Mouse (Mus musculus) erythroblast, adult 5-6 weeks (primary cell): ENCODE results near the gene Sorbs1. TPM values are rescaled to one million over a fixed set of nuclear protein-coding genes. Genes with fewer than 3 reads are reported as not detected.

Source experiments
- ATAC-seq: replicated peaks from 2 replicates; pipeline ENCODE4 v1.8.0; 2016; ENCODE audit warnings: moderate number of reproducible peaks, mild to moderate bottlenecking, moderate TSS enrichment, inconsistent platforms; ENCODE audit not compliant: poor library complexity, low FRiP score, severe bottlenecking
- total RNA-seq, 2 experiments: library from RNA; stranded (forward) in 1 of 2; stranded (reverse) in 1 of 2; fragments of 150-400 nt in 1 of 2; fragments of 200-764, 138-1000 nt in 1 of 2; gene quantifications; 2 replicates each; pipeline versions ENCODE4 v1.2.3 to v1.2.4; 2015 to 2017; ENCODE audit warnings: low replicate concordance in 2 of 2

Gene Sorbs1
- total RNA-seq, 2 experiments from 2014 or later, result 41.5 to 46.2 TPM

DNA sequence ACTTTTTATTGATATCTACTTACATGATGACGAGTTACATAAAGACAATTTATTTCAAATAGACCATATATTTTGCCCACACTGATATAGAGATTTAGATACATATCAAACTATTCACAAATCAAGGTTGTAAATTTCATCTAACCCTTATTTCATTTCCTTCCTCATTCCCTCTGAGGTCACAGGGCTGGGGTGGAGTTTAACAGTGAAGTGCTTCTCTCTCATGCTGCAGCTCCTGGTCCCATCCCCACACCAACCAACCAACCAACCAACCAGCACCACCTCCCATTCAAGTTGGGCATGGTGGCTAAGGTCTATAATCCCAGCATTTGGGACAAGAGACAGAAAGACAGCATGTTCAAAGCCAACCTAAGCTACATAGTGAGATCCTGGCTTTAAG lies 97.9 kb downstream of the Sorbs1 start:
- no peak for ATAC-seq

DNA sequence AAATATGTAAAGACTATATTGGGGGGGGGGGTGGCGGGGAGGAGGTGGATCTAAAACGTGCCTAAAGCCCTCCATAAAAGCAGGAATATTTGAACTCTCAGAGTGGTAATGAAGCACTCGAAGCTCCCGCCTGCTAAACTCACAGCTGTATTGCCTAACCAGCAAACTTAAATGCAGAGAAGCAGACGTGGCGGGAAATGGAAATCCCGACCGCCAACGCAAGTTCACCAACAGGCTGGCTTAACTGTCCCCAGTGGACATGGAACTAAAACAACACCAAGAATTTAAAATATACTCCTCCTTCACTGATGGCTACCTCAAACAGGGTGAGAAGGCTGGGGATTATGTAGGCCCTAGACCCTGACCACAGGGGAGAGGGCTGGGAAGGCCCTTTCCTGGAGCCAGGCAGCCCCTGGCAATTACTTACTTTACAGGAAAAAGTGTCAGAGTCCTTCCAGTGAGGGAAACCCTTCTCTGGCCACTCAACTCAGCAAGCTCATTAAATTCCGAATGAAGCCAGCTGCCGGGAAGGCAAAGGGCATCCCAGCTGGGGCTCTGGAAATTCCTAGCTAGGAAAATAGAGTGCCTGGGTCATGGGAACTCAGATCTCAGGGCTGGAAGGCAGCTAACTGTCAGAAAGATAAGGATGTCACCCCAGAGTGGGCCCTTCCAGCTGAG lies 98.6 kb downstream of the Sorbs1 start:
- no peak for ATAC-seq

DNA sequence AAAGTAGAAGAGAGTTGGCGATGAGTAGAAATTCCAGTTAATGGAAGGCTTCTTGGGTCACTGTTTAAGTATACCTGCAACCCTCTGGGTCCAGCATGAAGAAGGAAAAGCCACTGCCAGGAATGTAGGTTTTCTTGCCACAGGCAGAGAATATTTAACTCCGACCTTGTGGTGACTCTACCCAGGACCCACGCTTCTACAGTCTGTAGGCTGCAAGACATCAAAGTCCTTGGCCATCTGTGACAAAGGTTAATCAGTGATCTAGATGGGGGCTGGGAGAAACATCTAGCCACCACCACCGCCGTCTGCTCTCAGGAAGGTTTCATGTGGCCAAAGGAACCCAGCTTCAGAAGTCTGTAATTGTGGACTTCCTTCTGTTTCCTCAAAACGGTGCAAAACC lies 99.2 kb downstream of the Sorbs1 start:
- ATAC-seq, result no peak

DNA sequence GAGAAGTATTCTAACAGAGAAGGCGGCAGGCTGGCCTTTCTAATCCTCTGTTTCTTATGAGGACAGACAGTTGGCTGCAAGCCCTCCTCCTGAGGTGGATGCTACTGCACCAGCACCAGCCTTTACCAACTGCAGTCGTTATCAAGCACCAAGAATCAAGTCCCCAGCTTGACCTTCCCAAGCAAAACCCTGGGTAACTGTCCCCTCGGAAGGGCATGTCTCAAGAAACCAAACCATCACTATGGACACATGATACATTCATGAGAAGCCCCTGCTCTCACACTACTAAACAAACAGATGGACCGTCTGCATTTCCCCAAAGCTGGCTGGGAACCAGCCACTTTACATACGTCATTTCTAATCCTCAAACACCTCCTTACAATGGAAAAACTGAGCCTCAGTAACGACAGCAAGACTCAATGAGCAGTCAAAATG lies 102.2 kb downstream of the Sorbs1 start:
- no peak for ATAC-seq

DNA sequence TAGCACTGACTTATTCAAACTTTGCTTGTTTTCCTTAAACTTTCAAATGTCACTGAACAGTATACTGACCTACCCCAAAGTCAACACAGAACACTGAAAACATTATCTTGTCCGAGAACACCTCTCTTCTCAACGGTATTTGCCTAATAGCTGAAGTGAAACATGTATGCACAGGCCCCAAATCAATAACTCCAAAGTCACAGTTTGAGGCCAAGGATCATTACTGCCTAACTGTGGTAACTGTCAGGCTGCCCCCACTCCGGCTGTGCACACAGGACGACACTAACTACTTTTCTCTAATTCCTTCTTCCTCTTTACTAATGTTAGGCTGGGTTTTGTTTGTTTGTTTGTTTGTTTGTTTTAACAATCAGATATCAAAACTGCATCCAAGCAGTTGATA lies 103.1 kb downstream of the Sorbs1 start:
- ATAC-seq, result no peak

DNA sequence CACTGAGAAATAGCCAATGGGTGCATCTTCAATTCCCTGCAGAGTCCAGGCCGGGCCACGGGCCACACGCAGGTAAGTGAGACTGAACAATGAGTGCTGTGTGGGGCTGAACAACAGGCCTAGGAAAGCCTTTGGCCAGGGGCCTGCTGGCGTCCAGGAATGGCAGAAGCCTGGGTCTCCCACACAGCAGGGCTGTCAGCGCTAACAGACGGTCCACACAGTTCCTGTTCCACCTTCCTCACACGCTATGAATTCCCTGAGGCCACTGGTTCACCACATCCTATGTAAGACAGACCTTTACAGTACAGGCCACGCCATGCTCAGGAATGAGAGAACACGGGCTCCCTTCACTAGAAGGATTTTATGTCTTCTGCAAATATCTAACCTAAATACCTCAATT lies 103.5 kb downstream of the Sorbs1 start:
- no peak for ATAC-seq

DNA sequence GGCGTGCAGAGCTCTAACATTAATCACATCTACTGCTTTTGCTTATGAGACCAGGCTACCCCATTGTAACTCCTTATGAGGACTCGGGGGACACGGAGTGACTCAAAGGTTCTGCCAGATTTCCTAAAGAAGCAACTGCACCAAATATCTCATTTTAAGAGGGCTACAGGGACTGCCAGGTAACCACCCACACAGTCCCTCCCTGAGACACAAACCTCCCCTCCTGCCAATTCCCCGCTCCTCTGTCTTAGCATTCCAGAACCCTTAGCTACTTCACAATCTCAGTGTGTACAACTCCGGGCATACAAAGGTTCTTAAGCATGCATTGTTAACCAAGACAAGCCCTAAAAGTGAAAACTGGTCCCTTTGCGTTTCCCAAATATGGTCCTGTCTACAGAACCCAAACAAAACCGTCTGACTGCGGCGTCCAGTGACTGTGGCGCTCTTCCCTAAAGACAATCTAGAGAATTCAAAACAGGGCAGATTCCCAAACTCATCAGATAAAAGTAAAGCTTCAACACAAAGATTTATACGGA lies 104.0 kb downstream of the Sorbs1 start:
- ATAC-seq, result no peak

DNA sequence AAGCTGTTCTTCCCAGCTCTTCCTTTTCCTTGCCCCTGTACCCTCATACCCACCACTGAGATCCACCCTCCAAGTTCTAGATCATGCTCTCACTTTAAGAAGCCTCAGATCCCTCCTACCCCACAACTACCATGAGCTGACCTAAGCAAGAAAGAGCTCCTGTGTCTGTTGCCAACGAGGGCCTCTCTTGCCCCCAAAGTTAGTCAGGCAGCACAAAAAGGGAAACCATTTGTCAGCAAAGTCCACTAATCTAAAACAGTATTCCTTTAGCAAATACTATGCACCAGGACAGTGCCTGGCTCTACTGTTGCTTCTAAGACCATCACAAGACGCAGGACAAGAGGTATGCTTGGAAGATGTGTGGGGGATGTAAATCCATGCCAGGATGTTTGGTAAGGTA lies 106.4 kb downstream of the Sorbs1 start:
- no peak for ATAC-seq

DNA sequence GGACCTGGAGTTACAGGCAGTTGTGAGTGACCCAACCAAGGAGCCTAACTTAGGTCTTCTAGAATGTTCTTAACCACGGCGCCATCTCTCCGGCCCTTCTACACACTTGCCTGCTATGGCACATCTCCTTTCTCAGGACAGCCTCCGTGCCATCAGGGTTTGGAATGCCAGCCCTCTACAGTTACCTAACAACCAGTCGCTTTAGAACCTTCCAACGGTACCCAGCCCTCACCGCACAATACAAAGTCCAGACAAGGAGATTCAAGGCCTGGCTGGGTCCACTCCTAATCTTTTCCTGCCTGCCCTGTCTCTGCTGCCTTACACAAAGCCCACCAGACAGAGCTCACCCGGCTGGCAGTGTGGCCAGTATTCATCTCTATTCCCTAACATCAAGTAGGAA lies 106.9 kb downstream of the Sorbs1 start:
- no peak for ATAC-seq

DNA sequence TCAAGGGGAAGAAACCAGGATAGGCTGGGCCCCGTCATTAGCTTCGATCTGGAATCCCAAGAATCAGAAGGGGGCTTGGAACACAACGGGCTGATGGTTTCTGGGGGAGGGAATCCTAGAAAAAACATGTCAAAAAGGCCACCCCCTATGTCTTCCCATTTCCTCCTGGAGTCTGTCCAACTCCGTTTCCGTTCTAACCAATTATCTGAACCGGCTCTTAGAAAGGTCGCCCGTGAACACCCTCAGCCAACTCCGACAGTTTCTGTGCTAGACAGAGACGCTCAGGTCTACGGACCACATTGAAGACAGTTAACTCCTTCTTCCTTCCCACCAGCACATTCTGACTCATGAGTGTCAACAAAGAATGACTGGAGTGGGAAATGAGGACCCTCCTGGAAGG lies 107.8 kb downstream of the Sorbs1 start:
- ATAC-seq, result no peak

DNA sequence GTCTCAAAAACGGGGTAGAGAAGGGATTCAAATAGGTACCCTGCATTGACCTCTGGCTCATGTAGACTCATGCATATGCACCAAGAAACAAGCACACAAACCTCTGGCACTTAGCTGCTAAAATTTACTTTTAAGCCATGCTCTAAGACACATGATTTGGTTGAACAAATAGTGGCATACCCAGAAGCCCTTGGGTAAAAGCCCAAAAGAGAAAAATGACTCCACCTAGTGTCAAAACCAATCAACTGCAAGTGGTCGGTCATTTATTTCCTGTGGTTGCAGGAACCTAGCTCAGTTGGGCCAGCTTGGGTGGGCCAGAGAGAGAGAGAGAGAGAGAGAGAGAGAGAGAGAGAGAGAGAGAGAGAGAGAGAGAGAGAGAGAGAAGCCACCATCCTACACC lies 109.0 kb downstream of the Sorbs1 start:
- no peak for ATAC-seq

DNA sequence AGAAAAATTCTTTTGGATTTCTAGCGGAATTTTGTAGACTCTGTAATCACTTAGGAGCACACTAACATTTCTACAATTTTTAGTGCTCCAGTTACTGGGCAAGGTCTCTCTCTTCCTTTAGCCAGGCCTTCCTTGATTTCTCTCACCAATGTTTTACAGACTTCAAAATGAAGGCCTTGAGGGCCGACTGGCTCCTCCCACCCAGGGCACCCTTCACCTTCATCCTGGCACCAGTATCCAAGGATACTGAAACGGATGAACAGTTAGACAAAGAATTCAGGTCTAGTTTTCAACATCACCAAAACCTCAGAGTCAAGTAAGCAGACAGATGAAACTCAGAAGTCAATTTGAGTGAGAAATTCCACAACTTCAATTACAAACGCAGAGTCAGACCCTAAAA lies 109.6 kb downstream of the Sorbs1 start:
- no peak for ATAC-seq

DNA sequence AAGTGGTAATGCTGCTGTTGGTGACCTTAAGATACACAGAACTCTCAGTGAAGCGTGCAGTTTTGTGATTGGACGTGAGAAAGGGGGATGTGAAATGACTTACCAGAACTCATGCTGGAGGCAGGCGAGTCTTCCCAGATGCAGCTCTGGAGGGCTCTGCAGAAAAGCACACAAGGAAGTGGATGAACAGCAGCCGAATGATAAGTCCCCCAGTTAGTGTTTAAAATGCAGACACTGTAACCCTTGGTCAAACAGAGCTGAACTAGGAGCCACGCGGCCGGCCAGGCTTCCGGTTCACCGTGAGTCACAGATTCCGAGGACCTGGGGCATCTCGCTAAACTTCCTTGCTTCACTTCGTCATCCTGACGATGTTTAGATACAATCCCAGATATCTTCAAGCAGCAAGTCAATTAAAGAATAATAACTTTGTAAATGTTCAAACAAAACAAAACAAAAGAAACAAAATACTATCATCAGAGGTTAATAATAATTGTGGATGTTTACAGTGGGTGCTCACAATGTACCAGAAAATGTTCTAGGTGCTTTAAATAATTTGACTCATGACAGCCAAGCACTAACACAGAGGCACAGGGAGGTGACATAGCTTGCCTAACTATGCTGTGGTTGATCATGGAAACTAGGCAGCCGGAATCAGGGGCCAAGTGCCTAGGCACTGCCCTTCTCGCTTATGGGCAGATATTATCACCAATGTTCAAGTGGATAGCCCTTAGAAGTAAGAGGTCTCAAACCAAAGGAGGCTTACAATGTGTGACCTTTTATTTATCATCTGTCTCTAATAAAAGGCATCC lies 111.2 kb downstream of the Sorbs1 start:
- no peak for ATAC-seq

DNA sequence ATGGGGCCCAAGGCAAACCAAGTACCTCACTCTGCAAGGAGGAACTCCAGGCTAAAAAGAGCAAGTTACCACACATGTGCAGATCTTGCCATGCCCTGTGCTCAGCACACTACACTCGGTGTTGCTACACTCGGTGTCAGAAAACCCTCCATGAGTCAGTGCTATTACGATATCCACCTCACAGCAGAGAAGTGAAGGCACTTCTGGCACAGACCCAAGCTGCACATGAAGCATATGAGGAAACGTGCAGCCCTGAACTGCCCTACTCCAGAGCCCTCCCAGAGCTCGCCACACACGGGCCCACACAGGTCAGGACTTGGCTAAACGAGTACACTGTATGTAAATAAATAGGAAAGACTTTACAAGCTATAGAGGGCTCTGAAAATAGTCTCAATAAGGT lies 112.4 kb downstream of the Sorbs1 start:
- no peak for ATAC-seq

DNA sequence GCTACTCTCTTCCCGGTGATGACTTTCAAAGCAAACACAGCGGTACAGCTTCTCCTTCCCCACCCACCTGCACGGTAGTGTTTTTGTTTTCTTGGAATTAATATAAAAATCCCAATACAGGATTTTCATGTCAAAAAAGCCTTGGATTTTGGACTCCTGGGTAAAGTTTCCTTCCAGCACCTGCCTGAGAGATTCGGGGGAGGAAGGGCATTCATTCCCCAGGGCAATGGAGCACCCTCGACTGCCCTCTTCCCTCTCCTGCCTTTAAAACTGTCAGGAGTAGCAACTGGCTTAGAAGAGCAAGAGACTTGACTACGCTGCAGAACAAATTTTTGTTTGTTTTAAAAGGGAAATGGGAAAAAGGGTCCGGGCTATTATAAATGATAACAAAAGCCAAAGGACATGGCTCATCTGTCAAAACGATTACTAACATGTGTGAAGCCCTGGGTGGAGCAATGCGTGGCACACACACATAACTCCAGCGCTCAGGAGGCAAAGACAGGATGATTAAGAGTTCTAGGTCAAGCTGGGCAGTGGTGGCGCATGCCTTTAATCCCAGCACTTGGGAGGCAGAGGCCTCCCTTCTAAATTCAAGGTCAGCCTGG lies 113.1 kb downstream of the Sorbs1 start:
- no peak for ATAC-seq

DNA sequence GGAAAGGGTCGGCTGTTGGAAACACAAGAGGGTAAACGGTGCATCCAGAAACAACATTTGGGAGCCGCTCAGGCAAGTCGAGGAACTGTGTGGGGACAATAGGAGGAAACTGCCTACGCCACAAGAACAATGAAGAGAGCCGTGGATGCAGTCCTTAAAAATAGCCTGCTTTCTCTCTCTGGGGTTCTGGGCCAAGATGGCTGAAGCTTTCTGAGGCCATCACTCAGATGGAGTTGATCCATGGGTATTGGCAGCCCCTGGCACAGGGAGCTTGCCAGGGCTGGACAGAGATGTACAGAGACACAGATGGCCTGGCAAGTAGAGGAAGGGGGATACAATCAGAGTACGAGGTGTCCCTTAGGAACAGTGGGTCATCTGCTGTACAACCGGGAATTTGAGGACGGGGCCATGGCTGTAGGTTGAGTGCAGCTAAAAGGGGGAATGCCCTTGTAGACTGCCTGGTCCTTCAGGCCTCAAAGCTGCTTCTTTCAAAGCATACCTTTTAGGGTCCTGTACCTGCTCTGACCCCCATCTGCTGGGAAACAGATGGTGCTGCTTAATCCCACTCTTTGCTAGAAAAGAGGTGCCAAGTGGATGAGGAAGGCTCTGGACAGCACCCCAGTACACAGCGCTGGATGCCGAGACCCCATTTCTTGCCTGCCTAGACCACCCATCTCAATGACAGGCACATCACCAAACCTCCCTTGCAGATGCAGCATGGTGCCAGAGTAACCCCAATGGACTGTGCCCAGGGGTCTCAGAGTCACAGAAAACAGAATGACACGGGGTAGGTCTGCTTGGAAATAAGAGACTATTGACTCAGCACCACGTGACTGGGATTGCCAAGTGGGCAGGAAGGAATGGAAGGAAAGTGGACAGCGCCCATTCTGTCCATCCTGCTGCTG lies 117.6 kb downstream of the Sorbs1 start:
- no peak for ATAC-seq

DNA sequence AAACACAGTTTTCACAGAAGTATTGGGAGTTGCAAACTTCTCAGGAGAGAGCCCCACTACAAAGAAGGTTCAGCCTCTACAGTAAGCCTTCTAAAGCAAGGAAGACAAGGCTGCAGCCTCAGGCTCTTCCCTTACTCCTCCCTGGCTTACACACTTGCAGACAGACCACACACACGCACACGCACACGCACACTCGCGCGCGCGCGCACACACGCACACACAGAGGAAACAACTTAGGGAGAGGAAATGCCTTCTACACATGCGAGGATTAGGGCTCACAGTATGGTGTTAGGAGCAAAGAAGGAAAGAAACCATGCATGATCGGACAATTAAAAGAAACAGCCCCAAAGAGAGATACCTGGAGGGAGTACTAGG lies 118.3 kb downstream of the Sorbs1 start:
- no peak for ATAC-seq

DNA sequence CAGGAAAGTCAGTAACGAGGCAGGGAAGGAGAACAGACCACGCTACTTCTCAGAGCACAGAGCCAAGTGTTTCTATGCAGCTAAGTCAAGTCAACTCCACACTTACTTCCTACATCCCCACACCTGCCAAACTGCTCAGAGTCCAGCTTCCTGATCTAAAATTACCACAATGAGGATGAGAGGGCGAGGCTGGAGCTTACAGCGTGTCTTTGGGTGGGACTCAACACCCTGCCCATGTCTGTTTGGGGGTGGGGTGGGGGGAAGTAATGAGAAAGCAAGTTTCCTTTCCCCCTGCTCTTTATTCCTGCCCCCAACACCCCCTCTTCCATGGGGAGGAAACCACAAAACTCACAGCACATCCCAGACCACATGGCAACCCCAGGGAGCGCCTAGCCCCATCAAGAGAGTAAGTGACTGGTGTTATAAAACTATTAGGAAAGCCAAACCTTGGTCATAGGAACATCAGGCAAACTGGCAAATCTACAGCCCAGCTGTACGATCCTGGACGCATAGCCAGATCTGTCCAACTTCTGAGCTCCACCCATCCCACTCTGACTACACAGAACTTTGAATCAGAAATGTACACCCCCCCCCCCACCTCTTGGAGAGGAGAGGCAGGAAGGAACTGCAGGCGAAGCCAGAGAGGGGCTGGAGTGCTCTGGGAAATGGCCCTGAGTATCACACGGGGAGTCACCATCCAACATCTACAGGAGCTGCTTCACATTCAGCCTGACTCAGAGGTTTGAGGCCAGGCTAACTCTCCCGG lies 118.8 kb downstream of the Sorbs1 start:
- ATAC-seq, result no peak

DNA sequence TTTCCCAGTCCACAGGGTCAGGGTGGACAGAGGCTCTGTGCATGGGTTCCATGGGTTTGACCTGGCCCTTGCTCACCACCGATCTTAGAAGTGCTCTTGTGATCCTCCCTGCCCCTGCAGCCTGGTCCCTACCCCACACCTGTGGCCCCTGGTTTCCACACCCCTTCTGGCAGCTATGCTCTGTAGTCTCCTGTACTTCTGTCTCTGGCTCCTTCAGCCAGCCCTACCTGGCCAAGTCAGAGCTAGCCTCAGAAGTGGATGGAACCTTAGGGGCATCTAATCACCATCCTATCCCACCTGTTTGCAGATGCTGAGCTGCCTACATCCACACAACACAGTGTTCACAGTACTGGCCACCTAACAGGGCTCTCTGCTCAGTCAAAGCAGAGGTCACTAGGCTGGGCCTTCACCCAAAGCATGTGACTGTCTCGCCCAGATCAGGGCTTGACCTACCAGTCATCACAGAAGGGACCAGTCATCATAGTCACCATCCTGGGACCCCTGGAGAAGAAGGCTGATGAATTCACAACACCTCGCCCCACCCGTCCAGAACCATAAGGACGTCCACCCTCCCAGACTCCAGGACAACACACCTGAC lies 120.7 kb downstream of the Sorbs1 start:
- ATAC-seq, result no peak
